Mouse (Mus musculus) neural tube, embryonic 12.5 days (tissue): ENCODE results near the gene Rap1a. TPM values are rescaled to one million over a fixed set of nuclear protein-coding genes. Genes with fewer than 3 reads are reported as not detected.

Experiments used
- ATAC-seq: fragments of 200-750 bp; cut with Nextera tagmentation; 2 replicates; pipeline ENCODE4 v1.8.0; 2017; ENCODE audit warnings: low read depth, mild to moderate bottlenecking, moderate TSS enrichment, moderate library complexity; ENCODE audit not compliant: low FRiP score
- H3K27ac ChIP-seq: fragments of 300-500 bp; sonication (generic); 2 replicates; pipeline ENCODE4 v1.5.1; 2016
- H3K27me3 ChIP-seq: fragments of 300-500 bp; sonication (generic); replicated peaks from 2 replicates; pipeline ENCODE4 v1.6.1; 2016; ENCODE audit warnings: mild to moderate bottlenecking
- H3K36me3 ChIP-seq: fragments of 300-500 bp; sonication (generic); 2 replicates; pipeline ENCODE4 v1.6.1; 2016; ENCODE audit warnings: mild to moderate bottlenecking
- H3K4me1 ChIP-seq: fragments of 300-500 bp; sonication (generic); 2 replicates; pipeline ENCODE4 v1.6.1; 2016
- H3K4me2 ChIP-seq: fragments of 300-500 bp; sonication (generic); replicated peaks from 2 replicates; pipeline ENCODE4 v1.6.1; 2016; ENCODE audit warnings: mild to moderate bottlenecking
- H3K4me3 ChIP-seq: fragments of 300-500 bp; sonication (generic); 2 replicates; pipeline ENCODE4 v1.5.1; 2016
- H3K9ac ChIP-seq: fragments of 300-500 bp; sonication (generic); 2 replicates; pipeline ENCODE4 v1.6.1; 2016; ENCODE audit warnings: mild to moderate bottlenecking
- H3K9me3 ChIP-seq: fragments of 300-500 bp; sonication (generic); 2 replicates; pipeline ENCODE4 v1.6.1; 2016; ENCODE audit warnings: mild to moderate bottlenecking
- WGBS: fragments of 180-500 bp; shearing (Covaris S2); methylation state at CpG from one replicate; pipeline ENCODE4 v1.1.7; 2016; 5-methylcytosine and 5-hydroxymethylcytosine counted together
- polyA plus RNA-seq: library from polyadenylated mRNA; unstranded; fragments of >200 nt; fragmentation: Nextera tagmentation; extraction: Ambion mirVana; gene quantifications from 2 replicates; pipeline ENCODE4 v1.2.1, GENCODE M21; 2016

Rap1a gene
- polyA plus RNA-seq, 1 experiment from 2014 or later: 76.9 TPM

DNA sequence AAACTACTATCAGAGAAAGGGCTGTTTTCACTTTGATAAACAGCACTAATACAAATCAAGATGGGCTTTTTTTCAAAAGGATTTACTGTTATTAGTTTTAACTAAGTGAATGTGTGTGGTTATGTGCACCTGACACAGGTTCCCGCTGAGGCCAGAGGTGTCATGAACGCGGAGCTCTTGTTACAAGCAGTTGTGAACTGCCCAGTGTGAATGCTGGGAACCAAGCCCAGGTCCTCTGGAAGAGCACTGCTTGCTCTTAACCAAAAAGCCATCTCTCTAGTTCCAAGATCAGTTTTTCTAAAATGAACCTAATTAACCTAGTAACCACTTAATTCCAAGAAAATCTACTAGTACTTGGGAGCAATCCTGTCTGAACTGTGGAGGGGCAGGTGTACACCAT is 23.1 kb downstream of the Rap1a start:
- Histone ChIP-seq H3K36me3 (no peaks in the 10 kb centered on the region), H3K4me3 (no peak overlapping the region), H3K27me3 (no peaks in the 10 kb centered on the region), H3K9me3 (no peaks in the 10 kb centered on the region), H3K4me1 (0 out of 2 replicates have a peak, but pooled peaks cover 5% of the 10 kb centered on the region), H3K27ac (no peak overlapping the region), H3K4me2 (no peak overlapping the region), H3K9ac (no peak overlapping the region)
- ATAC-seq: no peak
- 96% methylated on average over 3 of the region's 3 CpGs for WGBS

GRCm38 (mm10) chr3:105774496-105774895 is 26.6 kb downstream of the Rap1a start:
- Histone ChIP-seq H3K27me3 (no peaks in the 10 kb centered on the region), H3K36me3 (no peaks in the 10 kb centered on the region), H3K4me3 (no peak overlapping the region), H3K9me3 (no peaks in the 10 kb centered on the region), H3K27ac (no peak overlapping the region), H3K9ac (no peak overlapping the region), H3K4me2 (no peak overlapping the region), H3K4me1 (no peaks in the 10 kb centered on the region)
- ATAC-seq: no peak

- no peaks in the 10 kb centered on the region for H3K36me3 ChIP-seq
- ATAC-seq: no peak
- no peak overlapping the region for H3K9ac ChIP-seq
- no peaks in the 10 kb centered on the region for H3K4me1 ChIP-seq
- H3K27me3 ChIP-seq: no peaks in the 10 kb centered on the region
- H3K9me3 ChIP-seq: no peaks in the 10 kb centered on the region
- H3K4me2 ChIP-seq: no peak overlapping the region
- H3K27ac ChIP-seq: no peak overlapping the region
- no peak overlapping the region for H3K4me3 ChIP-seq
These were observed 29.6 kb downstream of the Rap1a start for GRCm38 (mm10) chr3:105771534-105771933.

- H3K27me3 ChIP-seq: no peaks in the 10 kb centered on the region
- H3K9me3 ChIP-seq: no peaks in the 10 kb centered on the region
- ATAC-seq: no peak
- no peak overlapping the region for H3K27ac ChIP-seq
- H3K4me1 ChIP-seq: no peaks in the 10 kb centered on the region
- H3K36me3 ChIP-seq: no peaks in the 10 kb centered on the region
- no peak overlapping the region for H3K4me3 ChIP-seq
- no peak overlapping the region for H3K9ac ChIP-seq
- no peak overlapping the region for H3K4me2 ChIP-seq
- 96% methylated on average over 1 of the region's 1 CpGs for WGBS
These were observed 30.3 kb downstream of the Rap1a start for GRCm38 (mm10) chr3:105770836-105771235.

DNA sequence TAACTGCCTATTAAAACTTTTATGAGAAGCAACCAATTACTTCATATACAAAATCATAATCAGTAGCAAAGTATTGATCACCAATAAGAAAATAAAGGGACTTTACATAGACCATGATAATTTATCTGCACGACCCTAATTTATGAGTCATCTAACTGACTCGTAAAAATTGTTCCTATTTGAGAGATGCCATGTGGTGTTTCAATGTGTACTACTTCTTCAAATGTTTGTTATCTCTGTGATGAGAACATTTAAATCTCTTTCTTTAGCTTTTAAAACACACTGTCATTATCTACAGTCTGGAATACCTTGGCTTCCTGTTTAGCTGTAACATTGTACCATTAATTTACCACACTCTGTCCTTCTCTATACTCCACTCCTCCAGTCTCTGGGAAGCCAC is 31.8 kb downstream of the Rap1a start:
- Histone ChIP-seq H3K27ac (no peak overlapping the region), H3K9me3 (no peaks in the 10 kb centered on the region), H3K9ac (no peak overlapping the region), H3K4me2 (no peak overlapping the region), H3K4me1 (no peaks in the 10 kb centered on the region), H3K27me3 (no peaks in the 10 kb centered on the region), H3K36me3 (no peaks in the 10 kb centered on the region), H3K4me3 (no peak overlapping the region)
- WGBS: 86% methylated on average over 2 of the region's 2 CpGs
- ATAC-seq: no peak

GRCm38 (mm10) chr3:105768529-105768928 is 32.6 kb downstream of the Rap1a start:
- no peaks in the 10 kb centered on the region for H3K9me3 ChIP-seq
- no peak overlapping the region for H3K9ac ChIP-seq
- H3K4me3 ChIP-seq: no peak overlapping the region
- H3K4me2 ChIP-seq: no peak overlapping the region
- no peaks in the 10 kb centered on the region for H3K27me3 ChIP-seq
- H3K4me1 ChIP-seq: no peaks in the 10 kb centered on the region
- ATAC-seq: no peak
- H3K36me3 ChIP-seq: no peaks in the 10 kb centered on the region
- WGBS: 90% methylated on average over 6 of the region's 6 CpGs
- no peak overlapping the region for H3K27ac ChIP-seq

DNA sequence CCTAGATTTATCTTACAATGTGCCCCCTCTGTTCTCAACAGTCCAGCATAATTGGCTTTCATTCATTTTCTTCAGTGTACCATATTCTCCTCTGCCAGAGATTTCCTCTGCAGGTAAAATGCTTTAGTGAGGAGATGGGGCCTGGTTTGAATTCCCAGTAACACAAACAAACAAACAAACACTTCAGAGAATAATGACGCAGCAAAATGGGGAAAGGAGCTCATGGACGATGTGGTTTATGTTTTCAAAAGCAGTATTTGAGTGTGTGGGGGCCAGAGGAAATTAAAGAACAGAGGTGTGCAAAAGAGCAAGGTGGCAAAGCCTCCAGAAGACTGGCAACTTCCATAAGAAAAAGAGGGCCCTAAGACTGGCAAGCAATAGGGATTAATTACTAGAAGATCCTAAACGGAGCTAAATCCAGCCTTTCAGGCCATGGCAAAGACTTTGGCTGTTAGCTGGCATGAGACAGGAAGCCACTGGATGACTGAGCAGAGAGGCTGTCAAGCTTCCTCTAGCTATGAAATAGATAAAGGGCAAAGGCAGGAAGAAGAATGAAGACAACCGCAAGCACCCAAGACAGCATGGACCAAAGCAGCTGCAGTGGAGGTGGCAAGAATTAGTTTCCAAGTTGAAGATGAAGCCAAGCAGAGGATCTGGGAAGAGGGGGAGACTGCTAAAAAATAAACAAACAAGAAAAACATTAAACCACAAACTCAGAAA is 37.8 kb downstream of the Rap1a start:
- no peaks in the 10 kb centered on the region for H3K27me3 ChIP-seq
- no peaks in the 10 kb centered on the region for H3K4me1 ChIP-seq
- H3K27ac ChIP-seq: no peak overlapping the region
- H3K4me2 ChIP-seq: no peak overlapping the region
- H3K4me3 ChIP-seq: no peak overlapping the region
- no peak for ATAC-seq
- H3K9ac ChIP-seq: no peak overlapping the region
- WGBS: 83% methylated on average over 4 of the region's 4 CpGs
- no peaks in the 10 kb centered on the region for H3K9me3 ChIP-seq
- H3K36me3 ChIP-seq: no peaks in the 10 kb centered on the region

DNA sequence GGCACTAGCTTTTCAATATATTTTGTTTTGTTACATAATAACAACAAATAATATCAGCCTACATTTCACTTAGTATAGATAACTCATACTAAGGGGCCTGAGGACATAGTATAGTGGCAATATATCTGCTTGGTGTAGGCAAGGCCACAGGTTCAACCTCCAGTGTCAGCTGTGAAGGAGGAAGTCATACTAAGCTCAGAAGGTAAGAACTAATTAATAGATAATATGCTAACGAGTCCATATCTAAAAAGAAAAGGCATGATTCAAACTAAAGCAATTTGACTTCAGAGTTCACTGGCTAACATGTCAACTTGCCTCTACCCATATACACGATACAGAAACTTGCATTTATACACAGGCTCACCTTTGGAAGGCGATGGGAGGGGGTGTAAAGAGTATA is 41.1 kb downstream of the Rap1a start:
- no peak overlapping the region for H3K27ac ChIP-seq
- no peaks in the 10 kb centered on the region for H3K4me1 ChIP-seq
- no peaks in the 10 kb centered on the region for H3K27me3 ChIP-seq
- no peaks in the 10 kb centered on the region for H3K36me3 ChIP-seq
- no peak for ATAC-seq
- H3K4me3 ChIP-seq: no peak overlapping the region
- H3K4me2 ChIP-seq: no peak overlapping the region
- no peak overlapping the region for H3K9ac ChIP-seq
- 95% methylated on average over 3 of the region's 3 CpGs for WGBS
- H3K9me3 ChIP-seq: no peaks in the 10 kb centered on the region

GRCm38 (mm10) chr3:105758658-105759057 is 42.5 kb downstream of the Rap1a start:
- Histone ChIP-seq H3K36me3 (no peaks in the 10 kb centered on the region), H3K9ac (no peak overlapping the region), H3K27me3 (no peaks in the 10 kb centered on the region), H3K4me2 (no peak overlapping the region), H3K4me1 (no peaks in the 10 kb centered on the region), H3K4me3 (no peak overlapping the region), H3K27ac (no peak overlapping the region), H3K9me3 (no peaks in the 10 kb centered on the region)
- ATAC-seq: no peak
- WGBS: 94% methylated on average over 4 of the region's 4 CpGs

DNA sequence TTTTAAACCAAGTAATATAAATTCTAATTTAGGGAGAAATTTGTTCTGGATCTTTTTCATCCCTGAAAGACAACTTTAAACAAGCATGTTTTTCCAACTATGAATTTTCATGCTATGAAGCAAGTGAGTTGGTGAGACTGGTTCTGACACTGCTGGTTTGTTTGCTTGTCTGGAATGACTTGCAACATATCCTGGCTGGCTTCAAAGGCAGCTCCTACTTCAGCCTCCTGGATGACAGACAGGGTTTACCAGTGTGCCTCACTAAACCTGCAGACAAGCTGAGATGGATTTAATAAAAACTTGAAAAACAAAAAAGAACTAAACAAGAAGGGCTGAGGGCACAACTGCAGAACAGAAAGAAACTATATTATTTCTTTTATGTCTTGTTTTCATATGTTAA is 43.0 kb downstream of the Rap1a start:
- Histone ChIP-seq H3K9me3 (no peaks in the 10 kb centered on the region), H3K27me3 (no peaks in the 10 kb centered on the region), H3K4me2 (no peak overlapping the region), H3K27ac (no peak overlapping the region), H3K9ac (no peak overlapping the region), H3K4me3 (no peak overlapping the region), H3K4me1 (no peaks in the 10 kb centered on the region), H3K36me3 (no peaks in the 10 kb centered on the region)
- ATAC-seq: no peak

GRCm38 (mm10) chr3:105757323-105758083 is 43.6 kb downstream of the Rap1a start:
- Histone ChIP-seq H3K27ac (no peak overlapping the region), H3K27me3 (no peaks in the 10 kb centered on the region), H3K4me3 (no peak overlapping the region), H3K9me3 (no peaks in the 10 kb centered on the region), H3K4me2 (no peak overlapping the region), H3K4me1 (no peaks in the 10 kb centered on the region), H3K36me3 (no peaks in the 10 kb centered on the region), H3K9ac (no peak overlapping the region)
- no peak for ATAC-seq
- WGBS: 88% methylated on average over 6 of the region's 6 CpGs

GRCm38 (mm10) chr3:105756505-105756904 is 44.6 kb downstream of the Rap1a start:
- no peak overlapping the region for H3K4me3 ChIP-seq
- 85% methylated on average over 2 of the region's 2 CpGs for WGBS
- no peaks in the 10 kb centered on the region for H3K27me3 ChIP-seq
- ATAC-seq: no peak
- no peaks in the 10 kb centered on the region for H3K9me3 ChIP-seq
- H3K27ac ChIP-seq: no peak overlapping the region
- no peaks in the 10 kb centered on the region for H3K4me1 ChIP-seq
- H3K4me2 ChIP-seq: no peak overlapping the region
- no peak overlapping the region for H3K9ac ChIP-seq
- no peaks in the 10 kb centered on the region for H3K36me3 ChIP-seq

- no peak overlapping the region for H3K9ac ChIP-seq
- H3K27me3 ChIP-seq: no peaks in the 10 kb centered on the region
- no peaks in the 10 kb centered on the region for H3K4me1 ChIP-seq
- H3K36me3 ChIP-seq: no peaks in the 10 kb centered on the region
- 96% methylated on average over 9 of the region's 9 CpGs for WGBS
- no peak overlapping the region for H3K4me2 ChIP-seq
- ATAC-seq: no peak
- H3K4me3 ChIP-seq: no peak overlapping the region
- H3K27ac ChIP-seq: no peak overlapping the region
- no peaks in the 10 kb centered on the region for H3K9me3 ChIP-seq
These were observed 46.0 kb downstream of the Rap1a start for GRCm38 (mm10) chr3:105755123-105755522.
